Mouse (Mus musculus) bone marrow, adult 2 months (tissue): ENCODE results near the gene Tbxas1.

Source experiments
- CTCF ChIP-seq: fragments of 200-500 bp; IDR thresholded peaks from 2 replicates; pipeline ENCODE4 v1.5.1; 2011; ENCODE audit warnings: low read length, control low read depth; ENCODE audit not compliant: control insufficient read depth, insufficient read depth
- POLR2A ChIP-seq: fragments of 200-500 bp; IDR thresholded peaks from 2 replicates; pipeline ENCODE4 v1.6.1; 2011; ENCODE audit warnings: low read depth, mild to moderate bottlenecking, control low read depth, low read length, borderline replicate concordance; ENCODE audit not compliant: control insufficient read depth

DNA sequence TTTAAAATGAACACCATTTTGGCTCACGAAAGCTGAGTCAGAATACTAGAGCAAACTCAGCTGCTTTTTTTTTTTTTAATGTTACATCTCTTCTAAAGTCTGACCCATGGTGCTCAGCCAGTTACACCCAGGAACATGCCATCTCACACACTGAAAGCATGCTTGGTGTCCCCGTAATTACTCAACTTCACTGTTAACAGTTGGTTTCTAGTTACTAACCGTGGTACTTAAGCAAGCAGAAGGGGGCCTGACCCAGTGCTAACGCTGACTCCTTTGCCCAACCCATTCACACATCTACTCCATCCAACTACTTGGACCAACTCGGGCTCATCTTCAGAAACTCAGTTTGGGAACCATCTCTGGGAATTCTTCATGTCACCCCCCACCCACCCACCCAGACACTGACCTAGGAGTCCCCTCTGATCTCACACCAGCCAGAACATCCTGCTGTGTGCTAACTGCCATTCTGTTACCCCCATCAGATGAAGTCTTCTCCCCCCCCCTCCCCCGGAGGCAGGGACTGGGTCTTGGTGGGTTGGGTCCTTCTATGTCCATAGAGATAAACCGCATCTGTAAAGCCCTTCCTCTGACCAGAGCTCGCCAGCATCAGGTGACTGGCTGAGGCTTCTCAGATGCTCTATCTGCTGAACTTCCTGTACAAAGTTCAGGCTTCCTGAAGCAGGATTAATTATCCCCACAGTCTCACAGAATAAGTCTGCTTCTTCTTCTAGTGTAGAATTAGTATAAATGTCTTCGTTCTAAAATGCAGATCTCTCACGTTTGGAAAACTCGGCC lies 105.9 kb downstream of the Tbxas1 start:
- TF ChIP-seq CTCF, result no peak
- no peak for TF ChIP-seq POLR2A
